Mouse (Mus musculus) erythroblast, embryonic 14.5 days (primary cell): Measurements from ENCODE around the gene Sik3. TPM values are rescaled to one million over a fixed set of nuclear protein-coding genes. Genes with fewer than 3 reads are reported as not detected.

Source experiments
- H3K27me3 ChIP-seq: 2 replicates; pipeline ENCODE4 v1.6.1; 2012; ENCODE audit warnings: inconsistent platforms; ENCODE audit not compliant: control insufficient read depth
- H3K36me3 ChIP-seq: 2 replicates; pipeline ENCODE4 v1.6.1; 2012; ENCODE audit warnings: mild to moderate bottlenecking, inconsistent platforms; ENCODE audit not compliant: control insufficient read depth
- H3K4me1 ChIP-seq: 2 replicates; pipeline ENCODE4 v1.6.1; 2012; ENCODE audit warnings: inconsistent platforms; ENCODE audit not compliant: control insufficient read depth
- H3K4me3 ChIP-seq: replicated peaks from 2 replicates; pipeline ENCODE3; 2012; ENCODE audit warnings: moderate library complexity, mild to moderate bottlenecking, inconsistent platforms
- H3K9me3 ChIP-seq: 2 replicates; pipeline ENCODE4 v1.6.1; 2012; ENCODE audit warnings: low read length, inconsistent platforms, mixed read lengths; ENCODE audit not compliant: control insufficient read depth
- GATA1 ChIP-seq: IDR thresholded peaks from 2 replicates; pipeline ENCODE4 v1.6.1; 2012; ENCODE audit warnings: low read length, inconsistent platforms, mixed read lengths
- TAL1 ChIP-seq: IDR thresholded peaks from 3 replicates; pipeline ENCODE4 v1.6.1; 2012; ENCODE audit warnings: low read length, inconsistent platforms, mixed read lengths
- polyA plus RNA-seq: library from polyadenylated mRNA; stranded (reverse); fragments of >175 nt; gene quantifications from 2 replicates; pipeline ENCODE4 v1.2.3, GENCODE M21; 2012

Sik3 gene
- polyA plus RNA-seq, 1 experiment = 0.13 TPM

DNA sequence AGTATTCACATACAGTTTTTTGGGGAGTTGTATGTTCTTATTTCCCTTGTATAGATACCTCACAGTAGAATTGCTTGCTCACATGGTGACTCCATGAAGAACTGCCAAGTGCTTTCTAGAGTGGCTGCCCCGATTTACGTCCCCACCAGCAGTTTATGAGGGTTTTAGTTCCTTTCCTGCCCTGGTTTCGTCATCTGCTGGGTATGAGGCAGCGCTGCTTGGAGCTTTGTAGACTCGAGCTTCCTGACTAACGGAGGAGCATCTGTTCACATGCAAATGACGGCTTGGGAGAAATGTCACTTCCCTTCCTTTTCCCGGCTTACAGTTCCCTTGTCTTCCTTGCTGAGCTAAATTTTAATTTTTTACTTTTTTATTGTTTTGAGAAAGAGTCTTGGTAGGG, 15.4 kb downstream of the Sik3 start:
- H3K4me1 ChIP-seq = peaks cover 2% of the 10 kb centered on the region; the same call in 1 of the 2 replicates
- no peaks in the 10 kb centered on the region for H3K9me3 ChIP-seq
- H3K36me3 ChIP-seq = no peaks in the 10 kb centered on the region; the same call in 1 of the 2 replicates
- H3K4me3 ChIP-seq = no peak overlapping the region
- TF ChIP-seq GATA1 = no peak
- no peak for TF ChIP-seq TAL1
- no peaks in the 10 kb centered on the region for H3K27me3 ChIP-seq

- peaks cover 2% of the 10 kb centered on the region; the same call in 1 of the 2 replicates for H3K4me1 ChIP-seq
- TF ChIP-seq GATA1 (no peak), TAL1 (no peak)
- no peaks in the 10 kb centered on the region for H3K27me3 ChIP-seq
- no peaks in the 10 kb centered on the region for H3K9me3 ChIP-seq
- H3K4me3 ChIP-seq = no peak overlapping the region
- no peaks in the 10 kb centered on the region; the same call in 1 of the 2 replicates for H3K36me3 ChIP-seq
Observed at GRCm38 (mm10) chr9:46029534-46029933, 16.9 kb downstream of the Sik3 start.

GRCm38 (mm10) chr9:46030184-46030583, 17.6 kb downstream of the Sik3 start:
- H3K4me3 ChIP-seq = no peak overlapping the region
- H3K27me3 ChIP-seq = no peaks in the 10 kb centered on the region
- H3K9me3 ChIP-seq = no peaks in the 10 kb centered on the region
- no peak for TF ChIP-seq GATA1
- no peak for TF ChIP-seq TAL1
- H3K4me1 ChIP-seq = peaks cover 2% of the 10 kb centered on the region; the same call in 1 of the 2 replicates
- no peaks in the 10 kb centered on the region; the same call in 1 of the 2 replicates for H3K36me3 ChIP-seq

DNA sequence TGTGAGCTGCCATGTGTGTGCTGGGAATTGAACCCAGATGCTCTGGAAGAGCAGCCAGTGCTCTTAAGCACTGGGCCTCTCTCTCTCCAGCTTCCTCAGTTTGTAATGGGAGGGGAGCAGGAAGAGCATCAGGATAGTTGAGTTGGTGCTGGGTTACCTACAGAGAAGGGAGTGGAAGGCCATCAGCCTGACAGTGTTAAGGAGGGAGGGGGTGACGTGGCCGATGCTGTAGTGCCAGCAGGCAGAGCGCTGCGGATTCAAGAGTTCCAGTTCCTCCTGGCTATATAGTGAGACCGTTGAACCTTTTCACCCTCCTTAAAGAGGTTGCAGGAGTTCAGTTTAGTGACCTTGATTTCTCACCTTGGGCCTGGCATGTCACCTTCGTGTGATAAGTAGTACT, 18.3 kb downstream of the Sik3 start:
- no peaks in the 10 kb centered on the region; the same call in 1 of the 2 replicates for H3K36me3 ChIP-seq
- TF ChIP-seq GATA1 (no peak), TAL1 (no peak)
- no peaks in the 10 kb centered on the region for H3K9me3 ChIP-seq

DNA sequence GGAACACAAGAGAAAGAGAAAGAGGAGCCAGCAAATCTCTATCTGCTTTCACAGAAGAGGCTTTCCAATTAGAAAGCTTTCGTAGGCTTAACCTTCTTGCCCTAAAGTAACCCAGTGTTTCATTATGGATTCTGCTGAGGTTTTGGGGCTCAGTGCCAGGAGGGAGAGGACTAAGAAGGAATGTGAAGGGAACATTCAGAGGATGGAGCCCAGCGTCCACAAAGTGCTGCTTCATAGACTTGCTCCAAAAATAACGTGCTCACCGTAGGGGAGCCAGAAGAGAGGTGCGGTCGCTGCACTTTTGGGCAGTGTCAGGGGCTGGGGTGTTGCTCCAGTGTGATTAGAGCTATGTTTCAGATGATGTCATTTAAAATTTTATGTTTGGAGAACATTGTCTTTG, 19.6 kb downstream of the Sik3 start:
- peaks cover 4% of the 10 kb centered on the region for H3K4me1 ChIP-seq
- H3K27me3 ChIP-seq = no peaks in the 10 kb centered on the region
- H3K4me3 ChIP-seq = no peak overlapping the region
- no peaks in the 10 kb centered on the region; the same call in 1 of the 2 replicates for H3K36me3 ChIP-seq
- no peaks in the 10 kb centered on the region for H3K9me3 ChIP-seq
- TF ChIP-seq TAL1 (no peak), GATA1 (no peak)

More for the DNA sequence above, 18.3 kb downstream of the Sik3 start:
- peaks cover 5% of the 10 kb centered on the region for H3K4me1 ChIP-seq
- H3K27me3 ChIP-seq = no peaks in the 10 kb centered on the region
- H3K4me3 ChIP-seq = no peak overlapping the region

- Histone ChIP-seq H3K4me1 (peaks cover 4% of the 10 kb centered on the region), H3K36me3 (no peaks in the 10 kb centered on the region; the same call in 1 of the 2 replicates), H3K27me3 (no peaks in the 10 kb centered on the region), H3K9me3 (no peaks in the 10 kb centered on the region), H3K4me3 (no peak overlapping the region)
- TF ChIP-seq TAL1 = no peak
- no peak for TF ChIP-seq GATA1
Observed at GRCm38 (mm10) chr9:46033058-46033457, 20.4 kb downstream of the Sik3 start.

- no peaks in the 10 kb centered on the region; the same call in 1 of the 2 replicates for H3K36me3 ChIP-seq
- H3K4me1 ChIP-seq = peaks cover 4% of the 10 kb centered on the region
- TF ChIP-seq GATA1 (no peak), TAL1 (no peak)
- no peaks in the 10 kb centered on the region for H3K27me3 ChIP-seq
- no peaks in the 10 kb centered on the region for H3K9me3 ChIP-seq
- no peak overlapping the region for H3K4me3 ChIP-seq
Observed at GRCm38 (mm10) chr9:46033862-46034261, 21.2 kb downstream of the Sik3 start.

GRCm38 (mm10) chr9:46035290-46035871, 22.8 kb downstream of the Sik3 start:
- no peaks in the 10 kb centered on the region for H3K27me3 ChIP-seq
- H3K36me3 ChIP-seq = no peaks in the 10 kb centered on the region
- no peaks in the 10 kb centered on the region for H3K9me3 ChIP-seq
- peaks cover 4% of the 10 kb centered on the region for H3K4me1 ChIP-seq
- no peak overlapping the region for H3K4me3 ChIP-seq
- TF ChIP-seq TAL1 (no peak), GATA1 (no peak)

DNA sequence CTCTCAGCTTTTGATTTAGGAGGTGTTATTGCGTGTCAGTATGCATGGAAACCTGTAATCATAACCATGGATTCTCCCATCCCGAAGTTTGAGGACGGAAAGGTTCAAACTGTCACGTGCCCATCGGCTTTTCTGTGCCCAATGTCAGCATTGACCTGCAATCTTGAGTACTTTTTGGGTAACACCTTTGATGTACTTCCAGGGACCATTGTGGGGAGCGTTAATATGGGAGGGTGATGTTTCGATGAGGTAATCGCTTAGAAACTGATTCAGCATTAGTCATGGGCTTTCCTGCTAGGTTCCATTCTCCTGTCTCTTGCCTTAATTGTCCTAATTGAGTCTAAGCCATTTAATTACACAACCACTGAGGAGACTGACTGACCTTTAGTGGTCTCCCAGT, 24.3 kb downstream of the Sik3 start:
- no peaks in the 10 kb centered on the region for H3K36me3 ChIP-seq
- H3K27me3 ChIP-seq = no peaks in the 10 kb centered on the region
- TF ChIP-seq GATA1 = no peak
- no peak for TF ChIP-seq TAL1
- no peaks in the 10 kb centered on the region for H3K9me3 ChIP-seq
- no peak overlapping the region for H3K4me3 ChIP-seq
- H3K4me1 ChIP-seq = peaks cover 4% of the 10 kb centered on the region
